Mouse (Mus musculus) T-cell, adult 2 months (primary cell): Measurements from ENCODE around the gene Zfp991.
"Not testable (repeated sequence)": the region's sequence is repeated elsewhere in the genome, so short reads cannot be mapped to it uniquely, and the experiment has no call there.

Source experiments
- DNase-seq: peaks from one replicate; pipeline ENCODE4 v3.0.0; 2022; ENCODE audit warnings: low spot score

Gene Zfp991

DNA sequence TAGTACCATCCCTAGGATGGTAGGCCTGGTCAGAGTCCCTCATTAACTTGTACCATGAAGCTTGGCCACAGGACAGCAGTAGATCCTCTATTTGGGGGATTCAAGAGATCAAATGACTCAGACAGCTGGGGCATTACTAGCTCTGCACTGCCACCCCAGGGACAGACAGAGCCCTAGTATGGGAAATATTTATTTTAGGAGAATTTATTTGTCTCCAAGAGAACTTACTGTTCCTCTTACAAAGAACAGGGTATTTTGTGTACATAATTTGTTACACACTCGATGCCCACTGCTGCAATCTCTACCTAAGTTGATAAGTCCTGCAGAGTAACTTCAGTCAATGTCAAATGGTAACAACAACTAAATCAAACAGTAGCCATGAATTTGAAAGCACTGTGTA lies 55.0 kb downstream of the Zfp991 start:
- not testable (repeated sequence) for DNase-seq

DNA sequence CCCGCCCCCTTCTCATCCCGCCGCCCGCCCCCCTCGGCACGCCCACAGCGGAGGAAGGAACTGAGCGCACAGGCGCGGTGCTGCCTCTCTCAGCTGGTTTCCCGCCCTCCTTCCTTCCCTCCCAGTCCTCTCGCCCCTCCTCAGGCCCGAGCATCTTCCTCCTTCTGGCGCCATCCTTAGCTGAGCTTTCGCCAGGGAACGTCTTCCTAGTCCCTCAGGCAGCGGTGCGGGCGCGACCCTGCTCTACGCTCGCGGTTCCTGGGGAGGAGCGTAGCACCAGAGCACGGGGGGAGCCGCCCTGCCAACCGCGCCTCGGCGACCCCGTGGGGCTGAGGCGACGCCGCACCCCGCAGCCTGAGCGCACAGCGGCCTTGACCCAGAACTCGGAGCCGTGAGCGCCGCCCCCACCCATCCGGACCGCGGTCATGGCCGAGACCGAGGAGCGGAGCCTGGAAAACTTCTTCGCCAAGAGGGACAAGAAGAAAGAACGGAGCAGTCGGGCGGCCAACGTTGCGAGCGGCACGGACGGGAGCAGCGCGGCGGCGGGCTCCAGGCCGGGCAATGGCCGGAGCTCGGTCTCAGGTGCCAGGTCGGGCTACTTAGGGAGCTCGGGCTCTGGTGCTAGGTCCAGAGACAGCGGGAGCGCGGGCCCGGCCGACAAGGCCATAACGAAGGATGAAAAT lies 55.6 kb downstream of the Zfp991 start:
- not testable (repeated sequence) for DNase-seq

DNA sequence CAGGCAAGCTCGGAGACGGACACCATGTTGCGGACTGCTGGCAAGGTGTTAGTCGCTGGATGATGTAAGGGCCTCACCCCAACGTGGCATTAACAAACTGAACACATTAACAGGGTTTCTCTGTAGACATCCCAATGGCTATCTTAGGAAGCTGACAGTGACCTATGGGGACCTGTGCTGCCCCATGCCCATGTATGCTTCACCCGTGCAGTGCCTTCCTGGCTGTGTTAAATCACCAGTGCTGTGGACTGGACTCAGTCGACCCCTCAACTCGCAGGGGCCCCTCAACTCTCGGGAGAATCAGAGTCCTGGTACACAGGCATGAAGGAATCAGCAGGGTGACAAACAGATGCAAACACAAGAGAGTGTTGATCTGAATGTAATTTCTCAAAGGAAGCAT lies 63.3 kb downstream of the Zfp991 start:
- not testable (repeated sequence) for DNase-seq

DNA sequence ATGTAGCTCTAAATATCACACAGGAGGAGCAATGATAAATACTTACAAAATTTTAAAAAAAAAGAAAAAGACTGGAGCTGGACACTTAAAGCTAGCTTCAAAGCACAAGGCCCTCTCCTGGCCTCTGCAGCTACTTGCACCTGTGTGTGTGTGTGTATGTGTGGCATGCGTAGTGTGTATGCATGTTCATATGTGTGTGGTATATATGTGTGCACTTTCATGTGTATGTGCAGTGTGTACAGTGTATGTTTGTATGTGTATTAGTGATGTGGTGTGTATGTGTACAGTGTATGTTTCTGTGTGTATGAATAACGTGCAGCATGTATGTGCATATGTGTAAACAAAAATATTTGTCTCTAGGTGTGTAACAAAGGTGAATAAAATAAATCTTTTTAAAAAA lies 65.4 kb downstream of the Zfp991 start:
- DNase-seq = not testable (repeated sequence)

DNA sequence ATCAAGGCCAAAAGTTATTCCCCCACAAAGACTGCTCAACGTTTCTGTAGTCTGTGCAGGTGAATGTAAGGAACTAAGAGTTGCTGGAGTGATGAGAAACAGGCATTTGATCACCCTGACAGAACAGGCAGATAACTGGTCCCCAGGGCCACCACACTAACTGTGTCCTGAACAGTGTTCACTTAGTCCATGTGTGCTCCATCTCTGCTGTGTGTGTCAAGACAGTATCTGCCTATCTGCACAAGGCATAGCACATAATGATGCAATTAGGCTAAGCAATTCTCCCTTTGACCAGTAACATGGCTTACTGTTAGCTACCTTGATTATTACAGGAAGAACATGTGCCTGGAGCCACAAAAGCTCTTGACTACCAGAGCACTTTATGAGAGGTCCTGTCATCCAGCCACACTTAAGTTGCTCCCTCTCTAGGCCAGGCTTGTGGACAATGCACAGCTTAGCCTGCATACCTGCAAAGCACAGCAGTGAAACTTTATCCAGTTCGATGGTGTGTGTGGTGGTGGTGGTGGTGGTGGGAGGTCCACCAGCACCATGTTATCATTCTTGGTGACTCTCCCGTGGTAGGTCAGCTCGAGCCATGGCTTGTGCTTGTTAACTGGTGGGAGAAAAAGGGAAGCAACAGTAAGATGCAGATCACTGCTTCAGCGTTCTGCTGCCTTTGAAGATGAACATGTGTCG lies 67.4 kb downstream of the Zfp991 start:
- not testable (repeated sequence) for DNase-seq

DNA sequence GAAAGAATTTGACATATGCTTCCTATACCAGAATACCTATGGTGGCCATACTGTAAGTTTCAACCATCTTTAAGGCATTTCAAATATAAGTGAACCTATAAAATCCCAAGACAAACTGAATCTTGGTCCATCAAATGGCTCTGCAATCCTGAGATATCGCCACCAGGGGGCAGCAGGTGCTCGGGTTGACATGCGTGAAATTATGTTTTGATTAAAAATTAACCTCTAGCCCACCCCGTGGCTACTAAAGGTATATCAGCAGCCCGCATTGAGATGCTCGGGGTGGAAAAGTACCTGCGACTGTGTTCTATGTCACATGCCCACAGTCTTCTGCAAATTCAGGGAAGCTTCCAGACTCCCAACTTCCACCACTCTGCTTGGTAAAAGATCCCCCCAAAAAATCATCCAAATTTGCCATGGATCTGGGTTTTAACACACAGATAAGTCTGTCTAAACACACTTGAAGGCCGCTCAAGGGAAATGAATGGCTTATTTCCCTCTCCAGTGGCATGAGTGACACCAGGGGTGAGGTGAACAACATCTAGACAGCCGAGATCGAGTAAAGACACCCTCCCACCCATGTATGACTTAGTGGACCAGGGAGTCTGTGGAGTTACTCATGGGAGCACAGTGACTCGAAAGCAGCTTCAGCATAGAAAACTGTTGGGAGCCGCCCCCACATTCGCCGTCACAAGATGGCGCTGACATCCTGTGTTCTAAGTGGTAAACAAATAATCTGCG lies 70.3 kb downstream of the Zfp991 start:
- DNase-seq = not testable (repeated sequence)

DNA sequence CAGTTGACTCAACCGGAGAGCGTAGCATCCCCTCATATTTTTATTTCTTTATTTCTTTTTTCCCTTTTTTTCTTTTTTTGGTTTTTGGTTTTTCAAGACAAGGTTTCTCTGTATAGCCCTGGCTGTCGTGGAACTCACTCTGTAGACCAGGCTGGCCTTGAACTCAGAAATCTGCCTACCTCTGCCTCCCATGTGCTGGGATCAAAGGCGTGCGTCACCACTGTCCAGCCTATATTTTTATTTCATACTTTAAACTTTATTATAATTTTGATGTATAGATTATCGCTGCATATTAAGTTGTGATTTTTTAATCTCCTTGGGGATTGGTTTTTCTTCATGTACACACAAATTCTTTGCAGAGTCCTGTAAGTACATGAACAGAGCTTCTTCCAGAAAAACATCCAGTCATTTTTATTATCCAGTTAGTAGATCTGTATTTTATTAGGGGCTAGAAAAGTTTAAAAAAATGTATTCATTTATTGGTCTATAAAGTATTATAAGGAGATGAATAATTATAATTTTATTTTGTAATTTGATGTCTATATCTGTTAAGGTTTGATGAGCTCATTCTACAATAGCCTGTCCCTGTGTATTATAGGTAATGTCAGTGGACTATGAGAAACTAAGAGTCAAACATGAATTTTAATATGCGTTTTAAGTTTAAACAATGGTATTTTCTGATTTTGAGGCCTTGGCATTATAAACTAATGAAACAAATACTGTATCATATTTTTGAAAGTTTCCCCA lies 80.5 kb downstream of the Zfp991 start:
- DNase-seq = not testable (repeated sequence)

DNA sequence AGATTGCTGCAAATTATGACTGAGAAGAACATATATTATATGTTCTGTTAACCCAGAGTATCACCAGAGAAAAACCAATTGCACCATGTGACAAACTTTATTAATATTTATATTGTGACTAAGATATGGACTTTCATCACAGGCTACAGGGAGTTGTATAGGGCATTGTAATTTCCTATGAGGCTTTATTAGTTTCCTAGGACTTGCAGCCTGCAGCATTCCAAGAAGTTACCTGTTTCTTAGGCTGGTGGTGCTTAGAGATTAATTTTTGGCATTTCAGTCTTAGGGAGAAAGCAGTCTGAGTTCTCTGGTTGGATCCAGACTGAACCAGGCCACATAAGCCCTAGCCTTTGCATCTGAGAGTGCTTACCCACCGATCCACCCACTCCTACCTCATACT lies 82.4 kb downstream of the Zfp991 start:
- DNase-seq = not testable (repeated sequence)

DNA sequence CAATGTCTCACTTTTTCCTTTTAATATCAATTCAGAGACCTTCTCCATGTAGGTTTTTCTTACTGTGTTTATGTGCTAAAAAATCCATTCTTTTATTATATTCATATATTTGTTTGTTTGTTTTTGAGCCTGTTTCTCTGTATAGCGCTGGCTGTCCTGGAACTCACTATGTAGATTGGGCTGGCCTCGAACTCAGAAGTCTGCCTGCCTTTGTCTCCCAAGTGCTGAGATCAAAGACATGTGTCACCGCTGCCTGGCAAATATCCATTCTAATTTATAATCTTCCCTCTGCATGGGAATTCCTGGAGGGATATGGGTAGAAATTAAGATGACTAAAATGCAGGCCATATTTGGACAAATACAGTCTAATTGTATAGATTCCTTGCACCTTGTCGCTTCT lies 85.8 kb downstream of the Zfp991 start:
- DNase-seq = not testable (repeated sequence)

DNA sequence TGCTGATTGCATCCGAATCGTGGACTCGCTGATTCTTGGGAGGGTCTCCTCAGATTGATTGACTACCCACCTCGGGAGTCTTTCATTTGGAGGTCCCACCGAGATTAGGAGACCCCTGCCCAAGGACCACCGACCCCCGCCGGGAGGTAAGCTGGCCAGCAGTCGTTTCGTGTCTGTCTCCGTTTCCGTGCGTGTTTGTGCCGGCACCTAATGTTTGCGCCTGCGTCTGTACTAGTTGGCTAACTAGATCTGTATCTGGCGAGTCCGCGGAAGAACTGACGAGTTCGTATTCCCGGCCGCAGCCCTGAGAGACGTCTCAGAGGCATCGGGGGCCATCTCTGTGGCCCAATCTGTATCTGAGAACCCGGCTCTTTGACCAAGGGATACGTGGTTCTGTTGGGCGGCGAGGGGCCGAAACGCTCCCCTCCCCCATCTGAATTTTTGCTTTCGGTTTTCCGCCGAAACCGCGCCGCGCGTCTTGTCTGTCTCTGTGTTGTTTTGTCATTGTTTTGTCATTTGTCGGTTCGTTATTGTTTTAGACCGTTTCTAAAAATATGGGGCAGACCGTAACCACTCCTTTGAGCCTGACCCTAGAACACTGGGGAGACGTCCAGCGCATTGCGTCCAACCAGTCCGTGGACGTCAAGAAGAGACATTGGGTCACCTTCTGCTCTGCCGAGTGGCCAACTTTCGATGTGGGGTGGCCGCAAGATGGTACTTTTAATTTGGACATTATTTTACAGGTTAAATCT lies 87.7 kb downstream of the Zfp991 start:
- not testable (repeated sequence) for DNase-seq

DNA sequence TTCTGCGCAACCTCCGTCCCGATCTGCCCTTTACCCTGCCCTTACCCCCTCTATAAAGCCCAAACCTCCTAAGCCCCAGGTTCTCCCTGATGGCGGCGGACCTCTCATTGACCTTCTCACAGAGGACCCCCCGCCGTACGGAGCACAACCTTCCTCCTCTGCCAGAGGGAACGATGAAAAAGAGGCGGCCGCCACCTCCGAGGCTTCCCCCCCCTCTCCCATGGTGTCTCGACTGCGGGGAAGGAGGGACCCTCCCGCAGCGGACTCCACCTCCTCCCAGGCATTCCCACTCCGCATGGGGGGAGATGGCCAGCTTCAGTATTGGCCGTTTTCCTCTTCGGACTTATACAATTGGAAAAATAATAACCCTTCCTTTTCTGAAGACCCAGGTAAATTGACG lies 88.4 kb downstream of the Zfp991 start:
- not testable (repeated sequence) for DNase-seq

DNA sequence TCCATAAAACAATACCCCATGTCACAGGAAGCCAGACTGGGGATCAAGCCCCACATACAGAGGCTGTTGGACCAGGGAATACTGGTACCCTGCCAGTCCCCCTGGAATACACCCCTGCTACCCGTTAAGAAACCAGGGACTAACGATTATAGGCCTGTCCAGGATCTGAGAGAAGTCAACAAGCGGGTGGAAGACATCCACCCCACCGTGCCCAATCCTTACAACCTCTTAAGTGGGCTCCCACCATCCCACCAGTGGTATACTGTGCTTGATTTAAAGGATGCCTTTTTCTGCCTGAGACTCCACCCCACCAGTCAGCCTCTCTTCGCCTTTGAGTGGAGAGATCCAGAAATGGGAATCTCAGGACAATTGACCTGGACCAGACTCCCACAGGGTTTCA lies 90.2 kb downstream of the Zfp991 start:
- DNase-seq = not testable (repeated sequence)

DNA sequence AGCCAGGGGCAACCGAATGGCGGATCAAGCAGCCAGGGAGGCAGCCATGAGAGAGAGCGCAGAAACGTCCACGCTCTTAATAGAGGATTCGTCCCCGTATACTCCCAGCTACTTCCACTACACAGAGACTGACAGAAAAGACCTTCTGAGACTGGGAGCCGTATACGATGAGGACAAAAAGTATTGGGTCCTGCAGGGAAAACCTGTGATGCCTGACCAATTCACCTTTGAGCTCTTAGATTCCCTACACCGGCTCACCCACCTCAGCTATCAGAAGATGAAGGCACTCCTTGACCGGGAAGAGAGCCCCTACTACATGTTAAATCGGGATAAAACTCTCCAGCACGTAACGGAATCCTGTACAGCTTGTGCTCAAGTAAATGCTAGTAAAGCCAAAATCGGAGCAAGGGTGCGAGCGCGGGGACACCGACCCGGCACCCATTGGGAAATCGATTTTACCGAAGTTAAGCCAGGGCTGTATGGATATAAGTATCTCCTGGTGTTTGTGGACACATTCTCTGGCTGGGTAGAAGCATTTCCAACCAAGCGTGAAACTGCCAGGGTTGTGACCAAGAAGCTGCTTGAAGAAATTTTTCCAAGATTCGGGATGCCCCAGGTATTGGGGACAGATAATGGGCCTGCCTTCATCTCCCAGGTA lies 92.1 kb downstream of the Zfp991 start:
- DNase-seq = not testable (repeated sequence)

DNA sequence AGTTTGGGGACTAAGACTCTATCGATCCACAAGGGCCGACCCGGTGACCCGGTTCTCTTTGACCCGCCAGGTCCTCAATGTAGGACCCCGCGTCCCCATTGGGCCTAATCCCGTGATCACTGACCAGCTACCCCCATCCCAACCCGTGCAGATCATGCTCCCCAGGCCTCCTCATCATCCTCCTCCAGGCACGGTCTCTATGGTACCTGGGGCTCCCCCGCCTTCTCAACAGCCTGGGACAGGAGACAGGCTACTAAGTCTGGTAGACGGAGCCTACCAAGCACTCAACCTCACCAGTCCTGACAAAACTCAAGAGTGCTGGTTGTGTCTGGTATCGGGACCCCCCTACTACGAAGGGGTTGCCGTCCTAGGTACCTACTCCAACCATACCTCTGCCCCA lies 93.8 kb downstream of the Zfp991 start:
- not testable (repeated sequence) for DNase-seq

DNA sequence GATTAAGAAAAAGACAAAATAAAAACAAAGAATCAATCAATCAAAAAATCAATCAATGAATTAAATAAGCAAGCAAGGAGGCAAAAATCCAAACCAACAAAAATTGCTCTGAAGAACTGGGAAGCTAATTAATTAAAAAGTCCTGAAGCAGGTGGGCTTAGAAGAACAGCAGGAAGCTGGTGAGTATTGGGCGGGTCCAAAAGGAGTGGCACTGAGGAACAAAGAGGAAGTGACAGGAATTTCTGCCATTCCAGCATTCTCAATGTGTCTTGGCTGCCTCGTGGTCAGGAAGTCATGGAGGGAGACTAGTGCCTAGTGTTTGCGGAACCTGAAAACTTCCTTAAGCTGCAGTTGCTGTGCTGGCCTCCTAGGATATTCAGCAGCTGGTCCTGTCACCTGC lies 98.2 kb downstream of the Zfp991 start:
- DNase-seq = not testable (repeated sequence)
